Mouse (Mus musculus): Measurements from ENCODE around the gene Scn4b. TPM values are rescaled to one million over a fixed set of nuclear protein-coding genes. Genes with fewer than 3 reads are reported as not detected.

Gene Scn4b
- total RNA-seq, 2 experiments from 2014 or later = 4.4 to 11.9 TPM

GRCm38 (mm10) chr9:45179282-45179681 is 41.1 kb downstream of the Scn4b start:
- no peak for DNase-seq (ENCODE audit: extremely low spot score in 1 of 2, low spot score in 2 of 2)
- intact Hi-C loops (cut with DNase I) = no loop called here

GRCm38 (mm10) chr9:45181770-45182169 is 43.6 kb downstream of the Scn4b start, which contains the start of gene BC049352:
Gene BC049352, plus strand, starts transcription at chr9:45182007.
- DNase-seq (ENCODE audit: extremely low spot score in 1 of 2, low spot score in 2 of 2) = no peak
- intact Hi-C loops (cut with DNase I) = no loop called here

GRCm38 (mm10) chr9:45182521-45182920 is 44.3 kb downstream of the Scn4b start:
- no peak for DNase-seq (ENCODE audit: extremely low spot score in 1 of 2, low spot score in 2 of 2)
- intact Hi-C loops (cut with DNase I) = no loop called here

- intact Hi-C loops (cut with DNase I) = no loop called here
- no peak for DNase-seq (ENCODE audit: extremely low spot score in 1 of 2, low spot score in 2 of 2)
Observed at GRCm38 (mm10) chr9:45183266-45183665, 45.1 kb downstream of the Scn4b start.

- peak; percentile 15 to 41 for DNase-seq (ENCODE audit: extremely low spot score in 1 of 2, low spot score in 2 of 2)
Observed at GRCm38 (mm10) chr9:45185250-45185649, 47.1 kb downstream of the Scn4b start.

GRCm38 (mm10) chr9:45188570-45189563 is 50.7 kb downstream of the Scn4b start:
- DNase-seq (ENCODE audit: extremely low spot score in 1 of 2, low spot score in 2 of 2) = no peak
- intact Hi-C loops (cut with DNase I) = no loop called here

More at GRCm38 (mm10) chr9:45185250-45185649, 47.1 kb downstream of the Scn4b start:
- intact Hi-C loops (cut with DNase I) = no loop called here

GRCm38 (mm10) chr9:45189661-45190174 is 51.5 kb downstream of the Scn4b start:
- no peak for DNase-seq (ENCODE audit: extremely low spot score in 1 of 2, low spot score in 2 of 2)
- intact Hi-C loops (cut with DNase I) = no loop called here

- intact Hi-C loops (cut with DNase I) = no loop called here
- no peak for DNase-seq (ENCODE audit: extremely low spot score in 1 of 2, low spot score in 2 of 2)
Observed at GRCm38 (mm10) chr9:45195468-45195867, 57.3 kb downstream of the Scn4b start.

- DNase-seq (ENCODE audit: extremely low spot score in 1 of 2, low spot score in 2 of 2) = no peak
- intact Hi-C loops (cut with DNase I) = no loop called here
Observed at GRCm38 (mm10) chr9:45196125-45196830, 58.1 kb downstream of the Scn4b start.

GRCm38 (mm10) chr9:45197549-45197948 is 59.4 kb downstream of the Scn4b start:
- no peak for DNase-seq (ENCODE audit: extremely low spot score in 1 of 2, low spot score in 2 of 2)
- intact Hi-C loops (cut with DNase I) = no loop called here

- no peak for DNase-seq (ENCODE audit: extremely low spot score in 1 of 2, low spot score in 2 of 2)
- intact Hi-C loops (cut with DNase I) = no loop called here
Observed at GRCm38 (mm10) chr9:45201319-45201947, 63.2 kb downstream of the Scn4b start.

- intact Hi-C loops (cut with DNase I) = no loop called here
- DNase-seq (ENCODE audit: extremely low spot score in 1 of 2, low spot score in 2 of 2) = no peak
Observed at GRCm38 (mm10) chr9:45202021-45202798, 64.0 kb downstream of the Scn4b start.

Other genes starting within 250 kb of the Scn4b start
- gene Atp5l, start 217.7 kb upstream of the Scn4b start, total RNA-seq (2021) = 100 to 1,000 TPM; 377 to 378 TPM
- gene Ube4a, start 172.8 kb upstream of the Scn4b start, total RNA-seq (2021) = 100 to 1,000 TPM in 1 of 2 experiments, 10 to 100 TPM in 1; 96.1 to 101 TPM
- gene Cd3g, start 158.0 kb upstream of the Scn4b start, total RNA-seq (2021) = not detected
- not detected for gene Cd3d, start 156.6 kb upstream of the Scn4b start, total RNA-seq (2021)
- gene Cd3e, start 128.8 kb upstream of the Scn4b start, total RNA-seq (2021) = not detected
- gene Mpzl2, start 98.6 kb upstream of the Scn4b start, total RNA-seq (2021) = 1 to 10 TPM in 1 of 2 experiments, under 1 TPM in 1; 0.95 to 1.4 TPM
- 1 to 10 TPM; 3.1 to 4.5 TPM for gene Mpzl3, start 83.2 kb upstream of the Scn4b start, total RNA-seq (2021)
- 1 to 10 TPM in 1 of 2 experiments, under 1 TPM in 1; 0.88 to 1.1 TPM for gene Jaml, start 59.2 kb upstream of the Scn4b start, total RNA-seq (2021)
- gene Scn2b, start 20.6 kb upstream of the Scn4b start, total RNA-seq (2021) = 10 to 100 TPM; 89.1 to 97.5 TPM
- under 1 TPM in 1 of 2 experiments, not detected in 1; 0.32 TPM for gene BC049352, start 43.6 kb downstream of the Scn4b start, total RNA-seq (2021)
- not detected for gene Tmprss4, start 65.7 kb downstream of the Scn4b start, total RNA-seq (2021)
- 1 to 10 TPM; 2.2 to 2.4 TPM for gene Il10ra, start 130.8 kb downstream of the Scn4b start, total RNA-seq (2021)
- gene Tmprss13, start 180.7 kb downstream of the Scn4b start, total RNA-seq (2021) = not detected
- 100 to 1,000 TPM; 284 to 286 TPM for gene Fxyd6, start 231.8 kb downstream of the Scn4b start, total RNA-seq (2021)

Measured in left cerebral cortex, postnatal 10 days (tissue).